Mouse (Mus musculus): Measurements from ENCODE around the gene Tbl3. TPM values are rescaled to one million over a fixed set of nuclear protein-coding genes. Genes with fewer than 3 reads are reported as not detected.

Tbl3 gene
- not detected for polyA plus RNA-seq (2014; fragmentation: Illumina TruSeq; extraction: RNeasy Lipid Tissue Mini Kit (QIAGEN cat#74804); ENCODE audit: low replicate concordance)

DNA sequence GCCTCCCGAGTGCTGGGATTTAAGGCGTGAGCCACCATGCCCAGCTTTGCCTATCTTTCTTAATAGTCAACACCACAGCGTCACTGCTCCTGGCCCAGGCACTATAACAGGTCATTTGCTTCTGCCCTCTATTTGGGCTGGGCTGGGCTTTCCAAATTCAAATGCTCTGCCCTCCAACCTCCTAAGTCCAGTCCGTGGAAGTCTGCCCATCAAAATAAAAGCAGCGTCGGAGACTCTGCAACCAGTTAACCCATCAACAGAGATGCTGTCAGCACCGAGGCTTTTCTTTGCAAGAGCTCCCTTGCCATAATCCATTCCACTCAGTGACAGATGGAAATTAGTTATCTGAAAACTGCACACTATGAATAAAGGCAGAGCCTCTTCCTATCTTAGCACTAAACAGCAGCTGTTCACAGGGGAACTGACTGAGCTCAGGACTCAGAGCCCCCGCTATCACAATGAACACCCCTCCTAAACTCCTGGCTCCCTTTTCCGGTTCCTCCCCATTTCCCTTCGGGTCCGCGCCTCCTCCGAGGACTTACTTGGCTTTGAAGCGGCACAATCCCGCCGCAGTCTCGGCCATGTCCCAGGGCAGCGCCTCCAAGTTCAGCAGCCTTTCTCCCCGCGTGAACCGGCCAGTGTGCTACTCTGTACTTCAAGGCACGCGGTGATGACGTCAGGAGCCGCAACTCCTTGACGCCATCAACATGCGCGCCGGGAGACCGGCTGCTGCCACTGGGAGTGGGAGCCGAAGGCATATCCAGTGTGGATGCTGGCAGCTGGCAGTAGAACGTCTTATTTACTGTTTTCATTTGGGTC lies at the start of gene Tbl3:
Gene Tbl3 (minus strand): TSS at position 679 of the 819 bp plus-strand sequence.

DNA sequence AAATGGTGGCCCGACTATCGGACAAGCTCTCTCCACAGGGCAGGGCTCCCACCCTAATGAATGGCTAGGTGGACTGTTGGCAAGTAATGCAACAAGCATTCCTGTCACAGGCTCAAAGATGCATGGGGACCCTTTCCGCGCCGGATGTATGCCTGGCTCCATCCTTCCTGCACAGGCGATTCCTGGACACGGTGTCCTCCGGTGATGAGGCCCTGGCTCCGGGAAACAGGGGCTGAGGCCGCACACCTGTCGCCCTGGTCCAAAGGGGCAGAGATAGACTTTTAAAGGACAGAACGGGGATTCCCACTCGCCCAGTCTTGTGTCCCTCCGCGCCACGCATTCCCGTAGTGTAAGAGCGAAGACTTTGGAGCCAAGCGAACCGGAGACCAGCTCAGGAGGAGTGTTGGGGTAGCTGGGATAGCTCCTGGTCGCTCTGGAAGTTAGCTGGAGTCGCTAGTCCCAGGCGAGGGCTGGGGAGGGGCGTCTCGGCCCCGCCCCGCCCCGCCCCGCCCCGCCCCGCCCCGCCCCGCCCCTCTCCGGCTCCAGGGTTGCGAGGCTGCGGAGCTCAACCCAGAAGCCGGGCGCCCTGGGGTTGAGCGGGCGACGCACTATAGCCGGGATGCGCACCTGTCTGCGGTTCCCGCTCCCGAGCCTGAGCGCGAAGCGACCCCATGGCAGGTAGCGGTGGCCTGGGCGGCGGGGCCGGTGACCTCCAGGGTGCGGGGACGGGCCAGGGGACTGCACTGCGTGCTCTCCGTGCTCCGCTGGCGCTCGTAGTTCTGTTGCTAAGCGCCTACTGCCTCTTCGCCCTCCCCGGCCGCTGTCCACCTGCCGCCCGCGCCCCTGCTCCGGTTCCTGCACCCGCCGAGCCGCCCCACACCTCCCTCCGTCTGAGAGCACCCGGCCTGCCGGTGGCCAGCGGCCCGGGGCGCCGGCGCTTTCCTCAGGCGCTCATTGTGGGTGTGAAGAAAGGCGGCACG lies 45.2 kb upstream of the Tbl3 start, which contains the start of gene Hs3st6:
Gene Hs3st6 (plus strand): TSS at position 574 of the 980 bp plus-strand sequence.

DNA sequence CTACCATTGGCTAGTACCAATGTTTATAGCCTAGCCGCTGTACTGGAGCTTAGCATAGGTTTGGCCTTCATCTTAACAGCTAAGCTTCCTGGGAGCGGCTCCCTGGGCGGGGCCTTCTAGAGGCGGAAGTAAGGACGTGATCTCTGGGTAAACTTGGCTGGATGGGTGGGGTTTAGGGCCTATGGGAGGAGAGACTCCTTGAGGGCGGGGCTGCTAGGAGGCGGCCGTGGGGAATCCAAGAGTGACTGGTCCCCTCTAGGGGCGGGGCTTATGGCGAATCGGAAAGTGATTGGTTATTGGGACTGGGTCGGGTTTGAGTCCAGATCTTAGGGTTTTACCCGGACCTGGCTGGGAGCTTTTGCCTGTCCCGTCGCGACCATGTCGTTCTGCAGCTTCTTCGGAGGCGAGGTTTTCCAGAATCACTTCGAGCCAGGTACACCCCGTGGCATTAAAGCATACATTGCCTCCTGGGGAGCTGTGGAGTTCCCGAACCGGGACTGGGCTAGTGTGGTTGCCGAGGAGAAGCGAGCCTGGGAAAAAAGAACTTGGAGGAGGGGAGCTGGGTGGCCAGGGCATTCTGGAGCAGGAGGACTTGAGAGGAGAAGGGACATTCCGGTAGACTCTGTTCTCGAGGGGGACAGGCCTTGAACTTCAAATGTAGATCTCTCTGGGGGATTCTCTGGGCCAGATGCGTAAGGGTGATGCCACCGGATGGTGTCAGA lies 29.0 kb upstream of the Tbl3 start, which contains the start of gene Msrb1:
Gene Msrb1 (plus strand): TSS at position 313 of the 722 bp plus-strand sequence.

DNA sequence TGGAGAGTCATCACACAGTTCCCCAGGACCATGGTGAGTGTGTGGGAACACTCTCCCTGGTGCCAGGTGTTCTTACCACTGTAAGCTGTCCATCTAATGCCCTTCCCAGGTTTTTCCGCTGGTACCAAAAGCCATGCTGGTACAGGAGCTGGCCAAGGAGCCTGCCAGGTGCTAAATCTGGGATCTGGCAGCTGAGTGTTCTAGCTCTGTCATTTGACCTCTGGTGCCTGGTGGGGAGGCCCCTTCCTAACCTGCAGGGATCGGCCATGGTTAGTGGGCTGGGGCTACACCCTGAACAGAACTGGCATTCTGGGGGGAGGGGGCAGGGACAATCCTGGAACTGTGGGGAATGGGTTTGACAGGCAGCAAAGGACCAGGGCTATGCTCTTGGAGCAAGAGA lies 20.2 kb upstream of the Tbl3 start, which contains the start of gene Rpl3l:
Gene Rpl3l (plus strand): TSS at position 203 of the 400 bp plus-strand sequence.

DNA sequence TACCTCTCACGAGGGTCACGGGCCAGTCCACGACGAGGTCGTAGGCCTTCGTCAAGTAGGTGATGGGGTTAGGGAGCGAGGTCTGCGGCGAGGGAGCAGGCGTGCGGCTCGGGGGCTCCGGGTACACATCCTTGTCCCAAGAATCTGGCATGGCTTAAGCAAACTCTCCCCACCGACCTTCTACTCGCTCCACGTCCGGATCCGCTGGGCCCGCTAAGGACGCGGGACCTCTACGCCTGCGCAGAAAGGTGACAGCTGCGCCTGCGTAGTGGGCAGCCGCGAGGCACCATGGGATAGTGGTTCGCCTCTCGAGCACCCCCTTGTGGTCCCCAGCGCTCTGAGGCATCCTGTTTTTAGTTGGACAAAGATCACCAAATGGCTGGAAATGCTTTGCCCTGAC lies 16.7 kb upstream of the Tbl3 start, which contains the start of gene Ndufb10:
Gene Ndufb10 (minus strand): TSS at position 295 of the 400 bp plus-strand sequence.

DNA sequence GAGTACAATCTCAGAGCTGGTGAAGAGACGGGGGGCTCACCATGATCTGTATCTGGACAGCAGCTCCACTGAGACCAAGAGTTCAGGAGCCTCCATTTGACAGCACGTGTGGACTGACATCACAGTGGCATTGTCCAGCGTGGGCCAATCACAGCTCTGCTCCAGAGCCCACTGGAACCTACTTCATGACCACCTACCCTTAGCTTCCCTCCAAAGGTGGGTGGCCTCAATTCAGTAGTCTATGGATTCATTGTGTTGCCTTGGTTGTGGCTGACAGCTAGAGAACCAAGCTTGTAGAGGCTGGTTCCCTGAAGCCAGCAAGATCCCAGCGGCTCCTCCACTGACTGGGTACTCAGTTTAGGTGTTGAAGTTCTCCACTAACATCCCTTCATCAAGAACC lies 10.5 kb upstream of the Tbl3 start, which contains the start of the genes Rnf151 and Rps2:
Gene Rnf151 (minus strand): TSS at position 121 of the 400 bp plus-strand sequence.
Gene Rps2 (plus strand): TSS at position 174 of the 400 bp plus-strand sequence.

DNA sequence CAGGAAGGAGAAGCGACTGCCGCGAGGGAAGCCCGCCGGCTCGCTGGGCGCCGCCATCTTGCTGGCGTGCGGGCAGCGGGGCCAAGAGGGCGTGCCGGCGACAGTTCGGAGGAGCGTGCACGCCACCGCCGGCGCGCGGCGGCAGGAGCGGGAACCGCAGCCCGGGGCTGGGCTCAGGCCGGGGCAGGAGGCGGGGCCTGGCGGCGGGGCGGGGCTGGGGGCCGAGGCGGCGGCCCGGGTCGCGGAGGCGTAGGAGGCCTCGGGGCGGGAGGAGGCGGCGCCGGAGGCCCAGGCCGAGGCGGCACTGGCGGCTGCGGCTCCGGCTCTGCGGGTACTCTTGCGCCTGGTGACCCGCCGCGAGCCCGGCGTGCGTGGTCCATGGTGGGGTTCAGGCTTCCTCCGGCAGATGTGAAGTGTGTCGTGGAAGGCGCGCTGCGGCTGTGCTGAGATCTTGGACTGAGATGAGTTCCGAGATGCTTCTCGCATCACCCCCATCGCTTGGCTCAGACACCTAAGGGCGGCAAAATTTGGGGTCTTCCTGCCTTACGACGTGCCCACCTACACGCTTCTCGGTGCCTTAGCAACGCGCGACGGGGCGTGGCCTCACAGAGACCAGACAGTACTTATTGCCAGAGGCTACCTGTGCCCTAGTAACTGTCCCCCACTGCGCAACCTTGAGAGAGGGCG lies 11.3 kb downstream of the Tbl3 start, which contains the start of the genes Gfer and Noxo1:
Gene Gfer (minus strand): TSS at position 146 of the 687 bp plus-strand sequence.
Gene Noxo1 (plus strand): TSS at position 224 of the 687 bp plus-strand sequence.

DNA sequence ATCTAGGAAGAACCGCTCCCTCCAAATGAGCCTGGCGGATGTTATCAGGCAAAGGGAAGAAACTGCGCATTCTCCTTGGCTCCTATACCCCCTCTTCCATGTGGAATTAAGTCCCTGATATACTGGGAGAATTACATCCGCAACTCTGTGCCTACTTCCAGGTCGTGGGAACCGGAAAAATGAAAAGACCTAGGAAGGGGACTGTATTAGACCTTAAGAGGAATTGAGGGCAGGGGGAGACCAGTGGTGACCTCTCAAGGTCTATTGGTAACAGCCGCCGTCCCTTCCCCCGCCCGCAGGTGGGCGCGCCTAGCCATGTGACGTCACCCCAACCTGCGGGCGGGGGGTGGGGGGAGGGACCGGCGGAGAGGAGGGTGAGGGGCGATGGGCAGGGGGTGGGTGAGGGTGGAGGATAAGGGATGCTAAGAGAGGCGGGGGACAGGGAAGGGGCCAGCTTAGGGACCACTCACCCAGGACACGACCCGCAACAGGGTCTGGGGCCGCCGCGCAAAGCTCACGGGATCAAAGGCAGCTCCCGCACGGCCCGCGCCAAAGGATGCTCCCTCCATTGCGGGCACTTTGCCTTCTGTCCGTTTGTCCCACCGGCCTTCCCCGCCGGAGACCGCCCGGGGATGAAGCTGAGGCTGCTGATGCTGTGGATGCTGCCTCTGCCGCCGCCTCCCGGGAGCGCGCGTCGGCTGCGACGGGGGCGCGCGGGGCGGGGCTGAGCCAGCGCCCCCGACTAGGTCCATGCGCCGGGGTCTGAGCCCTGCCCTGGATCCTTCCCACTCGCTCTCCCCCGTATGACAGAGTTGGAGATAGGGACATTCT lies 18.0 kb downstream of the Tbl3 start, which contains the start of gene Syngr3:
Gene Syngr3 (minus strand): TSS at position 705 of the 831 bp plus-strand sequence.

DNA sequence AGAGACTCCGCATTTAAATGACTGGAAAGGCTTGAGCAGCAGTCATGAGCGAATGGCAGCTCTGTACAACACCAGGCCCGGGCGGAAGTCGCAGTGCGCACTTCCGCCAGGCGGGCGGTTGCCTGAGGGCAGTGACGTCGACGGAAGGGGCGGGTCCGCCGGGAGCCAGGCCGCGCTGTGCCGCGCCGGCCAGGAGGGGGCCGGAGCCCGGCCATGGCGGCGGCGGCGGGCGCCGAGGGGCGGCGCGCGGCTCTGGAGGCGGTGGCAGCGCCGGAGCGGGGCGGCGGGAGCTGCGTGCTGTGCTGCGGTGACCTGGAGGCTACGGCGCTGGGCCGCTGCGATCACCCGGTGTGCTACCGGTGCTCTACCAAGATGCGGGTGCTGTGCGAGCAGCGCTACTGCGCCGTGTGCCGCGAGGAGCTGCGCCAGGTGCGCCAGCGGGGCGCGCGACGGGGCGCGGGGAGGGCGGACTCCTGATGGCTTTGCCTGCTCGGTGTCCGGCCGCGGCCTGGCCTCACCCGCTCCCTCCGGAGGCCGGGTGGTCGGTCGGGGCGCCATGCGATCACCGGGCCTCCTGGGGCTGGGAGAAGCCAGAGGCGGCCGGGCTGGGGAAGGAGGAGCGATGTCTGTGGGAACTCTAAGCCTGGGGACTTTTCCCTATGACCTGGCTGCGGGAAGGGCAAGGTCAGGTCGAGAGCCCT lies 37.8 kb downstream of the Tbl3 start, which contains the start of gene Zfp598:
Gene Zfp598 (plus strand): TSS at position 143 of the 701 bp plus-strand sequence.

DNA sequence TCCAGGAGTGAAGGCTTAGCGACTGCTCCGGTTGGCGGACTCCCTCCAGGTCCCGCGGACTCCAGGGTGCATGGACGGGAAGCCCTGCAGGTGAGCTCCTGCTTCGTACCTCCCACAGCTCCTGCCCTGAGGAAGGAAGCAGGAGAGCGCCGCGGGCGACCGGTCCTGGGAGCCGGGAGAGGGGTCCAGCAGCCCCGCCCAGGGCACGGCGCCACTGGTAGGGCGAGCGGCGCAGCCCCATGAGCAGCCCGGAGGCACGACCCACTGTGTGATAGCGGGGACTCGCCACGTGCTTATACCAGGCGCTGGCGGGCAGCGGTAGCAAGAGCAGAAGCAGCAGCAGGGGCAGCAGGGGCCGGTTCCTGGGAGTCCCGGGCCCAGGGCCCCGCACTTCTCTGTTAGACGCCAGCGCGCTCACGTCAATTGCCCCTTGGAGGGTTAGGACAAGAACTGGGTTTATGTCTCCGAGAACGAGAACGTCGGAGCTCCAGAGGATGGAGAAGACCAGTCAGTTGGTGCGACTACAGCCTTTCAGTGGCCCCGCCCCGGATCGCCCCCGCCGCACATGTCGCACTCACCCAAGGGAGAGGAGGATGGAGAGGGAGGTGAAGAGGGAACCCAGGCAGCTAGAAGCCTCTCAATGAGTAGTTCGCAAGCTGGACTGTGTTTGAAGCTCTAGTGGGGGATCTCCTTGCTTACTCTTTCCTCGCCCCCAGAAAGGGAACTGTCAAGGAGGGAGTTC lies 49.3 kb downstream of the Tbl3 start, which contains the start of gene Npw:
Gene Npw (minus strand): TSS at position 441 of the 742 bp plus-strand sequence.

DNA sequence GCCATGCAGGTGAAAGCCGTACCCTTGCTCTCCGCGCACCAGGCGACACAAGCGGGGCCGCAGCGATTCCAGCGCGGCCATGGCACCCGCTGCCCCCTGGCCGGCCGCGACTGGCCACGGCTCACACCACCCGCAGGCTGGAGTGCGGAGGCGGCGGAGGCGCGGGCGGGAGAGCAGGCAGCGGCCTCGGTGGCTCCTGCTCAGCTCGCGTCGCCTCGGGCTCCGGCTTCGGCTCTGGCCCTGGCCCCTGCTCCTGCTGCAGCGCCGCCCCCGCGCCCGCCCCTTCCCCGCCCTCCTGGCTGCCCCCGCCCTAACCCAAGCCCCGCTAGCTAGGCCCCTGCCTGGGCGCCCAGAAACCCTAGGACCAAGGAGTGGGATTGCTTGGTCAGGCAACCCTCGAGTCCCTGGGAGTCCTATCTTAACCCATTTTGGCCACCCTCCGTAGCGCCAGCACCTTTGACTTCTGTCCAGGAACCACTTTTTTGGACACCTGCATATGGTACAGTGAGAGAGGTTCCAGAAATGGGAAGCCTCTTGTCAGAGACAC lies 57.3 kb downstream of the Tbl3 start, which contains the start of gene Slc9a3r2:
Gene Slc9a3r2 (minus strand): TSS at position 258 of the 547 bp plus-strand sequence.

Other genes starting within 250 kb of the Tbl3 start
- gene E4f1, start 237.3 kb downstream of the Tbl3 start, polyA plus RNA-seq (2014; fragmentation: Illumina TruSeq; extraction: RNeasy Lipid Tissue Mini Kit (QIAGEN cat#74804); ENCODE audit: low replicate concordance) = 0.67 TPM
- gene Pgp, start 237.3 kb downstream of the Tbl3 start, polyA plus RNA-seq (2014; fragmentation: Illumina TruSeq; extraction: RNeasy Lipid Tissue Mini Kit (QIAGEN cat#74804); ENCODE audit: low replicate concordance) = 39.1 TPM
- not detected for gene Bricd5, start 233.8 kb downstream of the Tbl3 start, polyA plus RNA-seq (2014; fragmentation: Illumina TruSeq; extraction: RNeasy Lipid Tissue Mini Kit (QIAGEN cat#74804); ENCODE audit: low replicate concordance)
- gene Mlst8, start 228.6 kb downstream of the Tbl3 start, polyA plus RNA-seq (2014; fragmentation: Illumina TruSeq; extraction: RNeasy Lipid Tissue Mini Kit (QIAGEN cat#74804); ENCODE audit: low replicate concordance) = 3.2 TPM
- gene Caskin1, start 219.1 kb downstream of the Tbl3 start, polyA plus RNA-seq (2014; fragmentation: Illumina TruSeq; extraction: RNeasy Lipid Tissue Mini Kit (QIAGEN cat#74804); ENCODE audit: low replicate concordance) = not detected
- 3.7 TPM for gene Traf7, start 179.7 kb downstream of the Tbl3 start, polyA plus RNA-seq (2014; fragmentation: Illumina TruSeq; extraction: RNeasy Lipid Tissue Mini Kit (QIAGEN cat#74804); ENCODE audit: low replicate concordance)
- gene Rab26, start 173.4 kb downstream of the Tbl3 start, polyA plus RNA-seq (2014; fragmentation: Illumina TruSeq; extraction: RNeasy Lipid Tissue Mini Kit (QIAGEN cat#74804); ENCODE audit: low replicate concordance) = not detected
- gene Pkd1, start 157.8 kb downstream of the Tbl3 start, polyA plus RNA-seq (2014; fragmentation: Illumina TruSeq; extraction: RNeasy Lipid Tissue Mini Kit (QIAGEN cat#74804); ENCODE audit: low replicate concordance) = 0.93 TPM
- gene Tsc2, start 75.0 kb downstream of the Tbl3 start, polyA plus RNA-seq (2014; fragmentation: Illumina TruSeq; extraction: RNeasy Lipid Tissue Mini Kit (QIAGEN cat#74804); ENCODE audit: low replicate concordance) = 3.3 TPM
- gene Nthl1, start 75.0 kb downstream of the Tbl3 start, polyA plus RNA-seq (2014; fragmentation: Illumina TruSeq; extraction: RNeasy Lipid Tissue Mini Kit (QIAGEN cat#74804); ENCODE audit: low replicate concordance) = not detected
- 3.3 TPM for gene Slc9a3r2, start 57.3 kb downstream of the Tbl3 start, polyA plus RNA-seq (2014; fragmentation: Illumina TruSeq; extraction: RNeasy Lipid Tissue Mini Kit (QIAGEN cat#74804); ENCODE audit: low replicate concordance)
- not detected for gene Npw, start 49.2 kb downstream of the Tbl3 start, polyA plus RNA-seq (2014; fragmentation: Illumina TruSeq; extraction: RNeasy Lipid Tissue Mini Kit (QIAGEN cat#74804); ENCODE audit: low replicate concordance)
- gene Zfp598, start 38.0 kb downstream of the Tbl3 start, polyA plus RNA-seq (2014; fragmentation: Illumina TruSeq; extraction: RNeasy Lipid Tissue Mini Kit (QIAGEN cat#74804); ENCODE audit: low replicate concordance) = 1.8 TPM
- gene Syngr3, start 17.7 kb downstream of the Tbl3 start, polyA plus RNA-seq (2014; fragmentation: Illumina TruSeq; extraction: RNeasy Lipid Tissue Mini Kit (QIAGEN cat#74804); ENCODE audit: low replicate concordance) = 0.37 TPM
- gene Gfer, start 11.5 kb downstream of the Tbl3 start, polyA plus RNA-seq (2014; fragmentation: Illumina TruSeq; extraction: RNeasy Lipid Tissue Mini Kit (QIAGEN cat#74804); ENCODE audit: low replicate concordance) = 6.1 TPM
- 3.7 TPM for gene Noxo1, start 11.4 kb downstream of the Tbl3 start, polyA plus RNA-seq (2014; fragmentation: Illumina TruSeq; extraction: RNeasy Lipid Tissue Mini Kit (QIAGEN cat#74804); ENCODE audit: low replicate concordance)
- not detected for gene Rnf151, start 10.4 kb upstream of the Tbl3 start, polyA plus RNA-seq (2014; fragmentation: Illumina TruSeq; extraction: RNeasy Lipid Tissue Mini Kit (QIAGEN cat#74804); ENCODE audit: low replicate concordance)
- 275 TPM for gene Rps2, start 10.5 kb upstream of the Tbl3 start, polyA plus RNA-seq (2014; fragmentation: Illumina TruSeq; extraction: RNeasy Lipid Tissue Mini Kit (QIAGEN cat#74804); ENCODE audit: low replicate concordance)
- 66.2 TPM for gene Ndufb10, start 16.8 kb upstream of the Tbl3 start, polyA plus RNA-seq (2014; fragmentation: Illumina TruSeq; extraction: RNeasy Lipid Tissue Mini Kit (QIAGEN cat#74804); ENCODE audit: low replicate concordance)
- gene Rpl3l, start 20.2 kb upstream of the Tbl3 start, polyA plus RNA-seq (2014; fragmentation: Illumina TruSeq; extraction: RNeasy Lipid Tissue Mini Kit (QIAGEN cat#74804); ENCODE audit: low replicate concordance) = not detected
- gene Msrb1, start 29.0 kb upstream of the Tbl3 start, polyA plus RNA-seq (2014; fragmentation: Illumina TruSeq; extraction: RNeasy Lipid Tissue Mini Kit (QIAGEN cat#74804); ENCODE audit: low replicate concordance) = 2.0 TPM
- gene Hs3st6, start 45.3 kb upstream of the Tbl3 start, polyA plus RNA-seq (2014; fragmentation: Illumina TruSeq; extraction: RNeasy Lipid Tissue Mini Kit (QIAGEN cat#74804); ENCODE audit: low replicate concordance) = not detected
- 1.4 TPM for gene Meiob, start 96.6 kb upstream of the Tbl3 start, polyA plus RNA-seq (2014; fragmentation: Illumina TruSeq; extraction: RNeasy Lipid Tissue Mini Kit (QIAGEN cat#74804); ENCODE audit: low replicate concordance)
- 13.4 TPM for gene Hagh, start 132.5 kb upstream of the Tbl3 start, polyA plus RNA-seq (2014; fragmentation: Illumina TruSeq; extraction: RNeasy Lipid Tissue Mini Kit (QIAGEN cat#74804); ENCODE audit: low replicate concordance)
- gene Fahd1, start 142.7 kb upstream of the Tbl3 start, polyA plus RNA-seq (2014; fragmentation: Illumina TruSeq; extraction: RNeasy Lipid Tissue Mini Kit (QIAGEN cat#74804); ENCODE audit: low replicate concordance) = 510 TPM
- gene Igfals, start 158.3 kb upstream of the Tbl3 start, polyA plus RNA-seq (2014; fragmentation: Illumina TruSeq; extraction: RNeasy Lipid Tissue Mini Kit (QIAGEN cat#74804); ENCODE audit: low replicate concordance) = not detected
- 1.6 TPM for gene Nubp2, start 178.7 kb upstream of the Tbl3 start, polyA plus RNA-seq (2014; fragmentation: Illumina TruSeq; extraction: RNeasy Lipid Tissue Mini Kit (QIAGEN cat#74804); ENCODE audit: low replicate concordance)
- not detected for gene Spsb3, start 179.0 kb upstream of the Tbl3 start, polyA plus RNA-seq (2014; fragmentation: Illumina TruSeq; extraction: RNeasy Lipid Tissue Mini Kit (QIAGEN cat#74804); ENCODE audit: low replicate concordance)
- gene Eme2, start 187.4 kb upstream of the Tbl3 start, polyA plus RNA-seq (2014; fragmentation: Illumina TruSeq; extraction: RNeasy Lipid Tissue Mini Kit (QIAGEN cat#74804); ENCODE audit: low replicate concordance) = 1.1 TPM
- gene Mrps34, start 187.5 kb upstream of the Tbl3 start, polyA plus RNA-seq (2014; fragmentation: Illumina TruSeq; extraction: RNeasy Lipid Tissue Mini Kit (QIAGEN cat#74804); ENCODE audit: low replicate concordance) = not detected
- gene Nme3, start 188.8 kb upstream of the Tbl3 start, polyA plus RNA-seq (2014; fragmentation: Illumina TruSeq; extraction: RNeasy Lipid Tissue Mini Kit (QIAGEN cat#74804); ENCODE audit: low replicate concordance) = 0.71 TPM
- 3.5 TPM for gene Mapk8ip3, start 229.3 kb upstream of the Tbl3 start, polyA plus RNA-seq (2014; fragmentation: Illumina TruSeq; extraction: RNeasy Lipid Tissue Mini Kit (QIAGEN cat#74804); ENCODE audit: low replicate concordance)